Mouse (Mus musculus): Measurements from ENCODE around the gene Fmnl3. TPM values are rescaled to one million over a fixed set of nuclear protein-coding genes. Genes with fewer than 3 reads are reported as not detected.

The Fmnl3 gene
- 10 to 100 TPM; 19.0 to 22.3 TPM for total RNA-seq (2021)

- DNase-seq = peak; percentile 100
- intact Hi-C loops (cut with DNase I) = loop anchor here (1.0 to 2.0 kb wide), 2 partner anchors 43 to 53 kb away; no protein-coding TSS in a partner anchor
These were observed at the start of gene Fmnl3 for GRCm38 (mm10) chr15:99370259-99370691. Gene Fmnl3 (minus strand): TSS chr15:99370482.

GRCm38 (mm10) chr15:99417692-99418271, 47.5 kb upstream of the Fmnl3 start:
- intact Hi-C loops (cut with DNase I) = no loop called here
- DNase-seq = no peak

- intact Hi-C loops (cut with DNase I) = loop anchor here (1.0 kb wide), 1 partner anchor 54 kb away; no protein-coding TSS in a partner anchor
- no peak for DNase-seq
These were observed 46.7 kb upstream of the Fmnl3 start for GRCm38 (mm10) chr15:99416957-99417356.

GRCm38 (mm10) chr15:99416348-99416882, 46.1 kb upstream of the Fmnl3 start:
- intact Hi-C loops (cut with DNase I) = loop anchor here (1.0 kb wide), 1 partner anchor 55 kb away; no protein-coding TSS in a partner anchor

GRCm38 (mm10) chr15:99415793-99416192, 45.5 kb upstream of the Fmnl3 start:
- peak; percentile 67 to 78 for DNase-seq
- intact Hi-C loops (cut with DNase I) = loop anchor here (1.0 kb wide), 1 partner anchor 56 kb away; no protein-coding TSS in a partner anchor

More at GRCm38 (mm10) chr15:99416348-99416882, 46.1 kb upstream of the Fmnl3 start:
- DNase-seq = peak; percentile 83 to 85

GRCm38 (mm10) chr15:99411747-99412146, 41.5 kb upstream of the Fmnl3 start:
- intact Hi-C loops (cut with DNase I) = no loop called here
- no peak for DNase-seq

GRCm38 (mm10) chr15:99408845-99409244, 38.6 kb upstream of the Fmnl3 start:
- intact Hi-C loops (cut with DNase I) = no loop called here
- no peak for DNase-seq

GRCm38 (mm10) chr15:99406986-99407570, 36.8 kb upstream of the Fmnl3 start:
- no peak for DNase-seq
- intact Hi-C loops (cut with DNase I) = no loop called here

GRCm38 (mm10) chr15:99405150-99405549, 34.9 kb upstream of the Fmnl3 start:
- intact Hi-C loops (cut with DNase I) = no loop called here
- DNase-seq = peak in 1 of 2 experiments; percentile 40

- DNase-seq = no peak
- intact Hi-C loops (cut with DNase I) = no loop called here
These were observed 33.0 kb upstream of the Fmnl3 start for GRCm38 (mm10) chr15:99403159-99403889.

GRCm38 (mm10) chr15:99400602-99401001, 30.3 kb upstream of the Fmnl3 start:
- DNase-seq = no peak
- intact Hi-C loops (cut with DNase I) = no loop called here

- peak in 1 of 2 experiments; percentile 45 for DNase-seq
- intact Hi-C loops (cut with DNase I) = no loop called here
These were observed 29.4 kb upstream of the Fmnl3 start for GRCm38 (mm10) chr15:99399503-99400245.

- intact Hi-C loops (cut with DNase I) = no loop called here
- no peak for DNase-seq
These were observed 27.3 kb upstream of the Fmnl3 start for GRCm38 (mm10) chr15:99397622-99398021.

- intact Hi-C loops (cut with DNase I) = no loop called here
- DNase-seq = no peak
These were observed 26.6 kb upstream of the Fmnl3 start for GRCm38 (mm10) chr15:99396875-99397274.

GRCm38 (mm10) chr15:99396462-99396861, 26.2 kb upstream of the Fmnl3 start:
- intact Hi-C loops (cut with DNase I) = no loop called here
- no peak for DNase-seq

GRCm38 (mm10) chr15:99393386-99394252, 23.3 kb upstream of the Fmnl3 start:
- DNase-seq = no peak
- intact Hi-C loops (cut with DNase I) = no loop called here

GRCm38 (mm10) chr15:99392486-99393385, 22.5 kb upstream of the Fmnl3 start, which contains the start of gene Tmbim6:
Gene Tmbim6 (plus strand): TSS chr15:99392882.
- intact Hi-C loops (cut with DNase I) = no loop called here
- DNase-seq = peak; percentile 96 to 97

GRCm38 (mm10) chr15:99391975-99392374, 21.7 kb upstream of the Fmnl3 start:
- DNase-seq = no peak
- intact Hi-C loops (cut with DNase I) = no loop called here

Data from heart, postnatal 36 days (tissue).